Mouse (Mus musculus): ENCODE data around the gene Pgm2.

- no peak for TF ChIP-seq POLR2A (IDR thresholded peaks at IDR 0.05; ENCODE audit: insufficient read depth, low read length)
- no peak for TF ChIP-seq CTCF (IDR thresholded peaks at IDR 0.05; ENCODE audit: low read depth, low read length)
- peak; percentile 89 for TF ChIP-seq EP300 (IDR thresholded peaks at IDR 0.05; ENCODE audit: insufficient read depth, low read depth, low read length)
These were observed 44.8 kb upstream of the Pgm2 start for GRCm38 (mm10) chr5:64047921-64048320.
